Mouse (Mus musculus) stomach, postnatal 0 days (tissue): ENCODE data around the gene Fads2.

ENCODE experiments used
- CTCF ChIP-seq: IDR thresholded peaks from 2 replicates; pipeline ENCODE4 v1.5.1; 2016; ENCODE audit warnings: antibody characterized with exemption, low read depth, mild to moderate bottlenecking, moderate library complexity
- EP300 ChIP-seq: optimal IDR thresholded peaks from 2 replicates; pipeline ENCODE3; 2016; ENCODE audit warnings: antibody characterized with exemption

GRCm38 (mm10) chr19:10014824-10015223 lies 86.7 kb downstream of the Fads2 start:
- TF ChIP-seq CTCF (no peak), EP300 (no peak)
